Mouse (Mus musculus) right cerebral cortex, postnatal 36 days (tissue): ENCODE data around the gene Slc2a3.
A peak's percentile ranks its signal among the peaks of the same experiment; 100 is the strongest.
"Not testable (repeated sequence)": the region's sequence is repeated elsewhere in the genome, so short reads cannot be mapped to it uniquely, and the experiment has no call there.

ENCODE experiments used
- DNase-seq, 2 experiments: peaks; one replicate each; pipeline ENCODE4 v3.0.0; 2022; ENCODE audit warnings: low spot score in 2 of 2, mixed read lengths in 1 of 2

Gene Slc2a3

GRCm38 (mm10) chr6:122810022-122810614 lies 8.7 kb upstream of the Slc2a3 start:
- DNase-seq = no peak

- peak in 1 of 2 experiments; percentile 65 for DNase-seq
These were observed 3.0 kb upstream of the Slc2a3 start for GRCm38 (mm10) chr6:122804418-122804817.

DNA sequence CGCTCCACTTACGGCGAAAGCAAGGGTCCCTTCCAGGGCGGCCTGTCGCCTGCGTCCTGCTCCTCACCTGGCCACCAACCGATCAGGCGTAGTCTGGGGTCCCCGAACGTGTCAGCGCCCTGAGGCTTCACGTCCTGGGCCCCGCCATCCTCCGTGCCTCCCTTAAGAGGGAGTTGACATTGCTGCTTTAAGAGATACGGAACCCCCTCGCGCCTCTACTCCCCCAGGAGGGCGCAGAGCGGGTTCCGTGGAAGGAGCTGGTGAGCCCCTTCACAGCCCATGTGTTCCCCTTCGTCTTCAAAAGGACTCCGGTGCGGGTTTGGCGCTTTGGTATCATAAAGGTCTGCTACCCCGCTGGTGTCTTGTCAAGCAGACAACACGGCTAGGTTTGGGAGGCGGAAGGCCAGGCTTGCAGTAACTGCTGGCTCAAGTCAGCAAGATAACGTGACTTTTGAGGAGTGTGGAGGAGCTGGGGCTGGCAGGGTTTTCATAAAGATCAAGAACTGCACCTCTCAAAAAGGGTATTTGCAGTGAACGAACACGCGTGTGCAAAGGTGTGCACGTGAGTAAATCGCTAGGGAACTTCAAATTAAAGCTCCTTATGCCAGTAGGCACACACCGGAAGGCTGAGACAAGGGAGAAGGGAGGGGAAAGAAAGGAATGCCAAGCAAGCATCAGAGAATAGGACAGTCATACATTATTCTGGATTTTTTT lies 518 bp upstream of the Slc2a3 start:
- DNase-seq = no peak

DNA sequence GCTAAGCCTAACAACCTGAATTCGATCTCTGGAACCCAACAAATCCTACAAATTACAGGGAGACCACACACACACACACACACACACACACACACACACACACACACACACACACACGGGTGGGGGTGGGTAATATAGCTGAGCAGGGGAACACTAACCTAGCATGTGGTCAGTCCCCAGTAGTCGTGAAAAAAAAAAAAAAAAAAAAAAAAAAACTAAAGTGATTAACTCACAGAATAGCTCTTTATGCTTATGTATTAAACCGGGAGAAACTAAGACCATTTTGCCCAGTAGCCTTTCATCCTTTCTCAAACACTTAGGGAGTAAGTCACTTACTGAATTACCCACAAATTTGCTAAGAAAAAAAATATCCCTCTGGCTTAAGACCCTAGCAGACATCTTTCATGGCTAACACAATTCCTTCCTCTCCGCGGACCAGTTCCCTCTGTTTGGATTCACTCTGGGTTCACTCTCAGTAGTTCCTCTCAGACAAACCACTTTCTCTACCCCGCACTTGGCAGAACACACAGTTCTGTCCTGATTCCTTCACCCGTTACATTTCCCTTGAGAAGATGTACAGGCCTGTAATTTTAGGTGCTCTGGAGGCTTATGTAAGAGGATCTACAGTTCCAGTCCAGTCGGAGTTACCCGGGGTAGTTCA lies 670 bp downstream of the Slc2a3 start:
- DNase-seq = peak; percentile 62 to 83

DNA sequence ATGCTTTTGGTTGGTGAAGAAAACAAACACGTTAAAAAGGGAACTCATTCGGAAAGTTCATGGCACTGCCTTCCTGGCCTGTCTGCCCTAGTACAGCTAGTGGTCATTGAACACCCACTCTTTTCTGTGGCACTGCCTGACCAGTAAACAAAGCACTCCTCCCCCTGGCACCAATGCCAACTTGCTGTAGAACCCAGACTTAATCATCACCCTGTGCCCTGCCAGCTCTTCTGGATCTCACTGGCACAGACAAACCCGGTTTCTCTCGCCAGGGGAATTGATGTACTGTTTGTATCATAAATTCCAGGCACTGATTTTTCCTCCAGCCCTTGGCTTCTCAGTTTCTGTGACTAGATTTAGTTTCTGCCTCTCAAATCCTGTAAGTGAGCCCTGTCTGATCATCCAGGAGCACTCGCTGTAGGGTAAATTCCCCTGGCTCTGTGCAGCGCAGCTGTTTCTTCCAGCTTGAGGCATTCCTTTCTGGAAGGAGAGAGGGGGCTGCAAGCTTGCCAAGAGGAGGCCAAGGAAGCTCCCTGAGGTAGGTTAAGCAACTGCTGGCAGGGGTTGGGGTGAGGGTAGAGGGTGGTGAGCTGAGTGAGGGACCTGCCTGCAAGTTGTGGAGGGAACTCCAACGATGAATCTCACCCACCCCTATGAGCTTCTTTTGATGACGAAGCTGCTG lies 6.0 kb downstream of the Slc2a3 start:
- peak in 1 of 2 experiments; percentile 12 for DNase-seq

DNA sequence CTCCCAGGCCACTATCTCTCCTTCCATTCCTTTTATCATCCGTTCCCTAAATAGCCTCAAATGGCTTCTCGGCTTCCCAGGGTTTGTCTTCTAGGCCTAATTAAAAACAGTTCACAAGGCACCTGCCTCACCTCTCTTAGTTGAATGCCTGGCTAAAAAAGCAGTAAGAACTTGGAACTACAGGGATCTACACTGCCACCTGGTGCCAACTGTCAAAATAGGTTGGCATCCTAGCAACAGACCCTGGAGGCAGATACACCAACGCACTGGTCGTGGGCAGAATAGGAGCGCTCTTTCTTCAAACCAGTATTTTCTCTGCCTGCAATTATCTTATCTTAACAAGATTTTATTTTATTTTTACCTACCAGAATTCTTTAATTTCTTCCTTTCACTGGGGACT lies 15.2 kb downstream of the Slc2a3 start:
- DNase-seq = peak; percentile 81

DNA sequence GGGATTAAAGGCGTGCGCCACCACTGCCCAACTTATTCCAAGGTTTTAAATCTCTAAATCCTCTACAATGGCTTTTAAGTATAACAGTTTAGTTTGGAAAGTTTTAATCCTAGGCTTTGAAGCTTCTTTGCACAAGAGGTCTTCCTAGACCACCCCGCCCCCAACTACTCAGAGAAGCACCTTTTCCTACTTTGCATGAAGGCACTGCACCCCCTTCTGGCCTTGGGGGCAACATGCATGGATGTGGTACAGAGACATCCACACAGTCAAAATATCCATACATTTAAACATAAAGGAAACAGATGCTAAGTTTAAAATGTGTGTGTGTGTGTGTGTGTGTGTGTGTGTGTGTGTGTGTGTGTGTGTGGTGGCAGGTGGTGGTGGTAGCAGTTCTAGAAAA lies 16.6 kb downstream of the Slc2a3 start:
- DNase-seq = no peak

- no peak for DNase-seq
These were observed 19.3 kb downstream of the Slc2a3 start for GRCm38 (mm10) chr6:122782164-122782563.

DNA sequence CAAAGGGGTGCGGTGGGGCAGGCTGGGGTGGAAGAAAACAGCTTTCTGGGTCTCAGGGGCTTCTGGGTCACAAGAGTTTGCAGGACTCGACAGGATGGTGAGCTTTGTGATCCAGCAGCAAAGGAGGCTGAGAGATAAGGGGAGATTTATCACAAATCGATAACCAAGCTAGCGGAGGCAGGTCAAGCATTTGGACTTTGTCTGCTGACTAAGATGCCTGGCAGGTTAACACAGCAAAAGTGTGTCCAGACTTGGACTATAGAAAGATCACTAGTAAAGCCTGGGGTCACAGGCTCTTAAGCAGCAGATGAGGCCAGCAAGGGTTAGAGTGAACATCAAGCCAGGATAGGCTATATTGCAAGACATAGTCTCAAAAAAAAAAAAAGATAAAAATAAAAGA lies 20.3 kb downstream of the Slc2a3 start:
- DNase-seq = no peak

GRCm38 (mm10) chr6:122779916-122780315 lies 21.5 kb downstream of the Slc2a3 start:
- no peak for DNase-seq

DNA sequence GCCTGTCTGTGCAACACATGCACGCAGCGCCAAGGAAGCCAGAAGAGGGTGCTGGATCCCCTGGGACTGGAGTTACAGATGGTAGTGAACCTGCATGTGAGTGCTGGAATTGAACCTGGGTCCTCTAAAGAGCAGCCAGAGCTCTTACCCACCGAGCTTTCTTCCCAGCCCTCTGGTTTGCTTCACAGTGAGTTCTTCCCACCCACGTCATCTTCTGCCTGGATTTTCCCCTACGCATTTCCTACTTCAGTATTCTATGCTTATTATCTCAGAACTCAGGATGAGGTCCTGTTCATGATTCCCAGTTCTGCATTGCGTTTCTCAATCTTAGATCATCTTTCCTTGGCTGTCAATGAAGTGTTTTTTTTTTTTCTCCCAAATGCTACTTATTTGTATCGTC lies 25.4 kb downstream of the Slc2a3 start:
- DNase-seq = no peak

- DNase-seq = no peak
These were observed 27.1 kb downstream of the Slc2a3 start for GRCm38 (mm10) chr6:122774345-122774744.

DNA sequence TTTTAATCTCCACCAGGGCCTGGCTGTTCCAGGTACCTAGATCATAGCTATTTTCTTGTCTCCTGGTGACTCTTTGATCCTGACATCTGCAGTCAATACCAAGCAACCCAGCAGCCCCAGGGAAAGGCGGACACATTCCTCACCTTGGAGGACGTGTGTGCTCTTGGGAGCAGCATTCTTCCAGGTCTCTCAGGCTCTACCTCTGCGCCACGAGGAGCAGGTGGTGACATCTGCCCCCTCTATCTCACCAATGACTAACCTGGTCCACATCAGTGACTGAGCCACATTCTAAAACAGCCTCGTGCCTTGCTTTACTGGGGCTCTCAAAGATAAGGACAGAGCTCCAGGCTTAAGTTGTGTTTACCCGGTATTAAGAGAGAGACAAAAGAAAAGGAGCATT lies 28.7 kb downstream of the Slc2a3 start:
- no peak for DNase-seq

GRCm38 (mm10) chr6:122770760-122771315 lies 30.6 kb downstream of the Slc2a3 start:
- no peak for DNase-seq

DNA sequence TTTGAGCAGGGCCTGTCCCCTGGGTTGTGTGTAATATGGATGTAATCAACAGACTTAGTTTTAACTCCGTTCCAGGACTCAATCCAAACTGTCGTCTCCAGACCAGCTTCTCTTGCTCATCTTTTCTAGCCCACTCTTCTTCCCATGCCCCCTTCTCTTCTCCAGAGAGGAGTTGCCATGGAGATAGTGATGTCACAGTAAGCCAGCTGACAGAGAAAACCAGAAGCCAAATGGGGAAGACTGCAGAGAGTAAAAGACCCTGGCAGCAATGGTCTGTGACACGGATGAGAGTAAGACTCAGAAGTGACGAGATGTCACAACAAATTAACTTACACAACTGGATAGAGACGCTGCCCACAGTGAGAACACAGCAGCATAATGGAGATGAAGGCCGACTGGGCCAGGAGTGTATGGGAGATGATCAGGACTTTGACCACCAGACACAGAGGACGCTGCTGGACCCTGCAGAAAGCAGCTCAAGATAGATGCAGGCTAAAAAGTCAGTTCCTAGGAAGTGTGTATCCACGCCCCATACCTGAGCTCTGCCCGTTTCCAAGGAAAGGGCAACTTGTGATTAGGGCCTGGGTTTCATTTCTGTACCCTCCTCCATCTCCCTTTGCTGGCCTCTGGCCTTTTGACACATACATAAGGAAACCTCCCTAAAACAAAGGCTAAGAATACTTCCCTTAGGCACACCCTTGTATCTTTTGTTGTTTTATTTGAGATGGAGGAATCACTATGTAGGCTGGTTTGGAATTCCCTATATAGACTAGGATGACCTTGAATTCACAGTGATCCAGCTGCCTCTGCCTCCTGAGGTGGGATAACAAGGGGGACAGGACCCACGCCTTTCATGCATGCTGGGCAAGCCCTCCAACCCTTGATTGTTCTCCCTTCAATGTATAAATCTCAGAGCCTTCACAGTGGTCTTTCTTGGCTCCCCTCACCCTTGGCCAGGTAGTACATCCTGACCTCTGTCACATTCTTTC lies 31.4 kb downstream of the Slc2a3 start:
- peak in 1 of 2 experiments; percentile 31 for DNase-seq

DNA sequence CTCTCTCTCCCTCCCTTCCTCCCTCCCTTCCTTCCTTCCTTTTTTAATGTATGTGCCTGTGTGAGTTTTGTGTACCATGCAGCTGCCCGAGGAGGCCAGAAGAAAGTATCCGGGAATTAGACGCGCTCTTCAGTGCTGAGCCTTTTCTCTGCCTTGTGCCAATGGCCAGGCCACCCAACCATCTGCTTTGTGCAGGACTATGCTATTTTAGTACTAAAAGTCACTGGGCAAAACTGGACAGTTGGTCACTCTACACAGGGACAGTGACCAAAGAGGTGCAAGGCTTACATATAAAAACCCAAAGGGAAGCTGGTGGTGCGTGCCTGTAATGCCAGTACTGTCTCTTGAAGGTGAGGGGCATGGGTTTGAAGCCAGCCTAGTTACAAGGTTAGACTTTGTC lies 33.2 kb downstream of the Slc2a3 start:
- no peak for DNase-seq

DNA sequence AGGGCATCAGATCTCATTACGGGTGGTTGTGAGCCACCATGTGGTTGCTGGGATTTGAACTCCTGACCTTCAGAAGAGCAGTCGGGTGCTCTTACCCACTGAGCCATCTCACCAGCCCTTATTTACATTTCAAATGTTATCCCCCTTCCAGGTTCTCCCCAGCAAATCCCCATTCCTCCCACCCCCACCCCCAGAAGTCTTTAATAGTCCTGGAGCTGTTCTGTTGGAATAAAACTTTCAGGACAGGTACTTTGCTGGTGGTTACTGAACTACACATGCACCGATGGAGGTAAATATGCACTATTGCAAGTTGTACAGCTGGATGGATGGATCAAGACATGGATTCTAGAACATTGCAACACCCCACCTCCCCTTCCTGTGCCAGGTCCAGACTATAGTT lies 34.4 kb downstream of the Slc2a3 start:
- DNase-seq = not testable (repeated sequence)

DNA sequence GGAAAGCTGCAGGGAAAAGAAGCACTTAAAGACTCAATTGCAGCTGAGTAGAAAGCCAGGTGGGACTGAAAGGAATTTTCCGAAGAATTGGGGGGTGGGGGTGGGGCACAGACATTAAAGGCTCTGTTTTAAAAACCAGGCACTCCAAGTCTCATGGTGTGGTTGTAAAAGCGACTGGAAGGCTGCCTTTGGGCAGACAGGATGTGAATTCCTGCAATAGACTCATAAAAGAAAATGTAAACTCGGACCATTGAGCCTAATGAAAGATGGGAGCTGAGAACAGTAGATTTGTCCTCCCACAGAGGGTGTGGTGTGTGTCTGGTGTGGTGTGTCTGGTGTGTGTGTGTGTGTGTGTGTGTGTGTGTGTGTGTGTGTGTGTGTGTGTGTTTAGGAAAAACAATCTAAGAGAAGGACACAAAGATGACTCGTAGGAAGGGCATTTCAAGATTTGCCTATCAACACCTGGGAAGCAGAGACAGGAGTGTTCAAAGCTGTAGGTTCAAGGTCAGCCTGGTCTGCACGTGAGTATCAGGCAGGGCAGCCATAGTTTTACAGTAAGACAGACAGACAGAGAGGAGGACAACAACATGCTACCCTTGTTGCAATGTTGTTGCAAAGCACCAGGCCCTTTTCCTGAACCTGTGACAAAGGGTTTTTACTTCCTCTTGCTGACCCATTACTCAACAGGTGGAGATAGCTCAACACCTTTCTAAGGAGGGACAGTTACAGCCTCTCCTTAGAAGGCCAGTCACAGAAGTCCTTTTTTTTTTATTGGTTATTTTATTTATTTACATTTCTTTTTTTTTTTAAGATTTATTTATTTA lies 35.1 kb downstream of the Slc2a3 start:
- DNase-seq = no peak

- no peak for DNase-seq
These were observed 36.0 kb downstream of the Slc2a3 start for GRCm38 (mm10) chr6:122765298-122765956.
